Mouse (Mus musculus) liver, adult 2 months (tissue): ENCODE data around the gene Acsl1.

ENCODE experiments used
- CTCF ChIP-seq: fragments of 200-500 bp; IDR thresholded peaks from 2 replicates; pipeline ENCODE4 v1.5.1; 2011; ENCODE audit warnings: low read depth, low read length, control low read depth
- POLR2A ChIP-seq: fragments of 200-500 bp; IDR thresholded peaks from 2 replicates; pipeline ENCODE4 v1.6.1; 2011; ENCODE audit warnings: low read length, control low read depth; ENCODE audit not compliant: insufficient read depth; ENCODE audit errors: extremely low read depth

DNA sequence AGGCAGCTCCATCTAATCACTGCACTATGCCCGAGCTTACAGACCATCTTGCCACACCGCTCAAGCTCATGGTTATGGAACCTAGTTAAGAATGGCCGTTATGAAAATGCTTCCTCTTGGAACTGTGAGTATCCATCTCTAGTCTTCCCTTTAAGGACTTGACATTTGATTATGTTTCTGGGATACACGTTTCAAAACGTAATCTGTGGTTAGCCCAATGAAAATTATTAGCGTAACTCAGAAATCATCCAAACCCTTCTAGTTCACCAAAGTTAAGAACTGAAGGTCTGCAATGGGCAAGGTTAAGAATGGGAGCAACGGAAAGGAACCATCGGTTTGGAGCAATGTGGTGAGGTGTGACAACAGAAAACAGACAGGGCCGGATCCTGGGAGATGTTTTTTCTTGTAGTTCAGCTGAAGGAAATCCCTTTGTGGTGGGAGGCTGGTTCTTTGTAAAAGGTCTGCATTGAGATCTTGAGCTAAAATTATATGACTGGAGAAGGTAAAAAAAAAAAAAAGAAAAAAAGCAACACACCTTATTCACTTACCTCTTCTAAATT lies 1.2 kb downstream of the Acsl1 start:
- no peak for TF ChIP-seq POLR2A
- TF ChIP-seq CTCF = no peak
